Mouse (Mus musculus): ENCODE measurements around the gene Dleu7.

GRCm38 (mm10) chr14:62331866-62332619 lies 39.2 kb upstream of the Dleu7 start:
- TF ChIP-seq CTCF (IDR thresholded peaks at IDR 0.05; ENCODE audit: control insufficient read depth, insufficient read depth, insufficient read length), result no peak
- TF ChIP-seq CEBPB (IDR thresholded peaks at IDR 0.05; ENCODE audit: low read depth), result no peak
- no peak for TF ChIP-seq MYOG (IDR thresholded peaks at IDR 0.05; ENCODE audit: control insufficient read depth, extremely low read depth, insufficient read length)

Measured in C2C12 (cell line).